Mouse (Mus musculus) MEL (cell line): ENCODE measurements at regions not wholly inside any gene's neighbourhood (a gene's known extent, or its start where the extent isn't known, plus 50 kb on each side); places are given as distances from the start of the nearest gene placed in this dataset.
A peak's percentile ranks its signal among the peaks of the same experiment; 100 is the strongest.

Experiments used
- CTCF ChIP-seq, 3 experiments: IDR thresholded peaks in 2 of 3; conservative IDR thresholded peaks in 1 of 3; 2 replicates each; pipeline ENCODE4 v1.5.1; 2011 to 2012; ENCODE audit warnings: low read length in 3 of 3, low read depth in 2 of 3, mild to moderate bottlenecking in 2 of 3, improper control_type of control experiment in 1 of 3, inconsistent platforms in 1 of 3, mixed read lengths in 1 of 3, moderate library complexity in 1 of 3; ENCODE audit not compliant: control insufficient read depth in 1 of 3, insufficient read depth in 1 of 3, poor library complexity in 1 of 3, severe bottlenecking in 1 of 3
- E2F4 ChIP-seq: IDR thresholded peaks from 2 replicates; pipeline ENCODE4 v1.6.1; 2011; ENCODE audit warnings: low read depth, low read length, improper control_type of control experiment, borderline replicate concordance
- GATA1 ChIP-seq: IDR thresholded peaks from 2 replicates; pipeline ENCODE4 v1.6.1; 2011; ENCODE audit warnings: low read depth, low read length, improper control_type of control experiment
- POLR2A ChIP-seq, 2 experiments: IDR thresholded peaks; 2 replicates each; pipeline ENCODE4 v1.6.1; 2011 to 2012; ENCODE audit warnings: low read length in 2 of 2, mild to moderate bottlenecking in 2 of 2, control low read depth in 1 of 2, improper control_type of control experiment in 1 of 2, low read depth in 1 of 2, moderate library complexity in 1 of 2; ENCODE audit not compliant: control insufficient read depth in 1 of 2, insufficient read depth in 1 of 2, poor library complexity in 1 of 2
- RAD21 ChIP-seq: IDR thresholded peaks from 2 replicates; pipeline ENCODE4 v1.6.1; 2011; ENCODE audit warnings: mild to moderate bottlenecking, low read depth, low read length, improper control_type of control experiment
- SMC3 ChIP-seq: IDR thresholded peaks from 2 replicates; pipeline ENCODE4 v1.6.1; 2011; ENCODE audit warnings: low read depth, low read length, improper control_type of control experiment

DNA sequence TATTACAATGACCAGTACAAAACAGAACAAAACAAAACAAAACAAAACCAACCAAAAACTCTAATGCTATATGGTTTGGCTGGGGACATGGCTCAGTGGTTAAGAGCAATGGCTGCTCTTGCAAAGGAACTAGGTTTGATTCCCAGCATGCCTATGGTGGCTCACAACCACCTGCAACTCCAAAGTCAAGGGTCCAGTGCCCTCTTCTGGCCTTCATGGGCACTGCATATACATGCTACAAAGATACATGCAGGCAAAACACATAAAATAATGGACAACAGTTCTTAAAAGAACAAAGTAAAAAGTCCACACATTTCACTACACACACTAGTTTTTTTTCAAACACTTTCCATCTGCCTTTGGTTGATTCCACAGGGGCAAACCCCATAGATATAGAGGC lies 169.7 kb upstream of the Mocs1 start:
- TF ChIP-seq CTCF (IDR thresholded peaks at IDR 0.05 in 2 of 3, conservative IDR thresholded peaks at IDR 0.05 in 1 of 3; ENCODE audit: control insufficient read depth in 1 of 3, insufficient read depth in 1 of 3, low read depth in 2 of 3, low read length in 3 of 3, poor library complexity in 1 of 3, severe bottlenecking in 1 of 3) (peak; percentile 12 to 33 (median 16); a peak in 3 of 6 replicates), GATA1 (no peak), SMC3 (peak; percentile 30), POLR2A (IDR thresholded peaks at IDR 0.05; ENCODE audit: control insufficient read depth in 1 of 2, insufficient read depth in 1 of 2, low read depth in 1 of 2, low read length in 2 of 2, poor library complexity in 1 of 2) (no peak), RAD21 (peak; percentile 15), E2F4 (no peak)
